In genomic region chr8:123387041-123387440, GRCm38 (mm10) we compare ENCODE assay signal across 29 mouse cellular contexts. TPM values are rescaled to one million over a fixed set of nuclear protein-coding genes. Genes with fewer than 3 reads are reported as not detected.
DNase-seq lines count a peak whose midpoint lies in the region; TF ChIP-seq lines count a peak whose summit lies in the region.
"Had no signal": no experiment of that assay in that cellular context is flagged by ENCODE, and none has a peak within 500 bp of the region (broad histone marks: within the 10 kb centered on the region; RNA-seq: fewer than 3 reads in every experiment).

No protein-coding gene starts in this region.

- peaks cover 57% of the 10 kb centered on the region for H3K36me3 ChIP-seq in ES-E14 (ENCODE audit: control insufficient read depth, insufficient read depth, low read length, poor library complexity, severe bottlenecking)

- no peaks in the 10 kb centered on the region for H3K9me3 ChIP-seq in ES-E14 (ENCODE audit: control insufficient read depth, insufficient read depth, low read depth, low read length)
- H3K9me3 ChIP-seq: embryonic facial prominence, embryonic 10.5 days; embryonic facial prominence, embryonic 13.5 days; forebrain, embryonic 12.5 days; forebrain, embryonic 15.5 days; heart, embryonic 13.5 days had no signal

- H3K9ac ChIP-seq in ES-E14 (ENCODE audit: insufficient read depth, low read depth, low read length, poor library complexity, severe bottlenecking): no peak overlapping the region
- H3K9ac ChIP-seq: embryonic facial prominence, embryonic 13.5 days; forebrain, embryonic 12.5 days; forebrain, embryonic 15.5 days; heart, embryonic 13.5 days; hindbrain, embryonic 14.5 days had no signal

- no peaks in the 10 kb centered on the region; a peak in 1 of 4 replicates for H3K4me1 ChIP-seq in ES-E14 (ENCODE audit: control insufficient read depth in 2 of 2, insufficient read depth in 2 of 2, low read length in 2 of 2, poor library complexity in 1 of 2)
- H3K4me1 ChIP-seq: embryonic facial prominence, embryonic 10.5 days; embryonic facial prominence, embryonic 13.5 days; forebrain, embryonic 12.5 days; forebrain, embryonic 15.5 days; heart, embryonic 13.5 days had no signal

- no peak overlapping the region for H3K27ac ChIP-seq in ES-E14 (ENCODE audit: insufficient read depth, low read depth, low read length, poor library complexity, severe bottlenecking)
- no peak overlapping the region for H3K27ac ChIP-seq in layer of hippocampus, adult 2 months
- H3K27ac ChIP-seq: embryonic facial prominence, embryonic 10.5 days; embryonic facial prominence, embryonic 13.5 days; forebrain, embryonic 12.5 days; forebrain, embryonic 15.5 days; heart, embryonic 13.5 days; hindbrain, embryonic 14.5 days; hindbrain, postnatal 0 days had no signal

- no peak overlapping the region for H3K4me3 ChIP-seq in ES-E14 (ENCODE audit: insufficient read depth in 1 of 2, low read depth in 1 of 2, low read length in 2 of 2, poor library complexity in 1 of 2, severe bottlenecking in 1 of 2)
- no peak overlapping the region for H3K4me3 ChIP-seq in layer of hippocampus, adult 2 months
- H3K4me3 ChIP-seq: embryonic facial prominence, embryonic 10.5 days; embryonic facial prominence, embryonic 13.5 days; erythroblast, embryonic 14.5 days; forebrain, embryonic 12.5 days; forebrain, embryonic 15.5 days; heart, embryonic 13.5 days had no signal

- peak; percentile 70 for DNase-seq in adrenal gland, adult 2 months
- DNase-seq in adrenal gland, adult 18-20 months (ENCODE audit: low spot score in 2 of 2): no peak
- no peak for DNase-seq in ES-E14 (ENCODE audit: low read depth, low spot score)
- DNase-seq in adrenal gland, postnatal 14 days: peak; percentile 62
- DNase-seq in layer of hippocampus, adult 2 months (ENCODE audit: low spot score in 2 of 2): no peak
- DNase-seq in thymus, postnatal 0 days (ENCODE audit: low spot score): no peak
- DNase-seq: B cell, adult 2 months; cerebellum, adult 11-12 months; cerebellum, adult 8-10 months; cerebellum, postnatal 10 days; cerebellum, postnatal 36 days; embryo, embryonic 11 days; gastrocnemius, postnatal 25 days; heart, adult 18-20 months; heart, postnatal 14 days; heart, postnatal 4 days; kidney, adult 18-20 months had no signal

- in situ Hi-C loops in ES-E14 (cut with MboI; ENCODE audit: low sequenced_read_pairs in 2 of 2, unreplicated experiment in 2 of 2): no loop called here

- TF ChIP-seq CTCF in layer of hippocampus, adult 2 months (conservative IDR thresholded peaks at IDR 0.05): no peak

TF ChIP-seq in ES-E14, 5 proteins besides CTCF, POLR2A, EP300 and RAD21:
- TF ChIP-seq HCFC1 (IDR thresholded peaks at IDR 0.05; ENCODE audit: borderline replicate concordance, insufficient read depth, low read length) (no peak), ZC3H11A (IDR thresholded peaks at IDR 0.05; ENCODE audit: borderline replicate concordance, low read depth, low read length) (no peak), CHD2 (IDR thresholded peaks at IDR 0.05; ENCODE audit: low read depth, low read length) (no peak), MAFK (IDR thresholded peaks at IDR 0.05; ENCODE audit: insufficient read depth, low read depth, low read length) (0 out of 2 replicates have a peak, but pooled peaks have one; percentile 29)

RNA-seq across cellular contexts. Expression of gene Tcf25, which starts 13.5 kb away (rescaled TPM):
- total RNA-seq in adrenal gland, adult 2 months (2021): 100 to 1,000 TPM; 230 to 235 TPM
- polyA plus RNA-seq in adrenal gland, adult 2 months (2012; rRNA removed): 151 and 158 TPM in 2 replicates
- 100 to 1,000 TPM; 218 to 255 TPM for total RNA-seq in adrenal gland, adult 18-20 months (2021)
- total RNA-seq in ES-E14 (2012; rRNA removed): 87.2 and 114 TPM in 2 replicates
- total RNA-seq in adrenal gland, postnatal 14 days (2021): 189 and 198 TPM in 2 replicates
- 100 to 1,000 TPM; 459 to 497 TPM for total RNA-seq in layer of hippocampus, adult 2 months (2021)
- 155 and 165 TPM in 2 replicates for polyA plus RNA-seq in thymus, postnatal 0 days (2015; fragmentation: Nextera tagmentation; extraction: Ambion mirVana)

RNA-seq across cellular contexts. Expression of gene Mc1r, which starts 19.9 kb away (rescaled TPM):
- total RNA-seq in adrenal gland, adult 2 months (2021): not detected
- polyA plus RNA-seq in adrenal gland, adult 2 months (2012; rRNA removed): not detected in 2 replicates
- total RNA-seq in adrenal gland, adult 18-20 months (2021): not detected
- 0.27 and 0.42 TPM in 2 replicates for total RNA-seq in ES-E14 (2012; rRNA removed)
- total RNA-seq in adrenal gland, postnatal 14 days (2021): not detected in 2 replicates
- not detected for total RNA-seq in layer of hippocampus, adult 2 months (2021)
- 0.28 and 0.56 TPM in 2 replicates for polyA plus RNA-seq in thymus, postnatal 0 days (2015; fragmentation: Nextera tagmentation; extraction: Ambion mirVana)
- total RNA-seq: gastrocnemius, postnatal 25 days; heart, adult 18-20 months; heart, postnatal 14 days; heart, postnatal 4 days; hindbrain, postnatal 0 days had no signal
- polyA plus RNA-seq: activated CD4-positive, CD25-positive, alpha-beta regulatory T cell, adult 4 months; embryonic facial prominence, embryonic 10.5 days; gonadal fat pad, adult 2 months; heart, embryonic 13.5 days; inflammation-experienced regulatory T-cells, adult 6 months; intestine, embryonic 16.5 days had no signal

RNA-seq across cellular contexts. Expression of gene Tubb3, which starts 24.2 kb away (rescaled TPM):
- 1 to 10 TPM; 2.4 to 8.3 TPM for total RNA-seq in adrenal gland, adult 2 months (2021)
- 3.8 and 21.1 TPM in 2 replicates for polyA plus RNA-seq in adrenal gland, adult 2 months (2012; rRNA removed)
- 1 to 10 TPM; 2.0 to 8.2 TPM for total RNA-seq in adrenal gland, adult 18-20 months (2021)
- 69.1 and 117 TPM in 2 replicates for total RNA-seq in ES-E14 (2012; rRNA removed)
- total RNA-seq in adrenal gland, postnatal 14 days (2021): 7.3 and 32.4 TPM in 2 replicates
- 100 to 1,000 TPM; 249 to 277 TPM for total RNA-seq in layer of hippocampus, adult 2 months (2021)
- 11.9 and 16.3 TPM in 2 replicates for polyA plus RNA-seq in thymus, postnatal 0 days (2015; fragmentation: Nextera tagmentation; extraction: Ambion mirVana)
- total RNA-seq: gastrocnemius, postnatal 25 days had no signal

RNA-seq across cellular contexts. Expression of gene Def8, which starts 36.3 kb away (rescaled TPM):
- total RNA-seq in adrenal gland, adult 2 months (2021): 10 to 100 TPM; 26.0 to 31.7 TPM
- 24.0 and 24.6 TPM in 2 replicates for polyA plus RNA-seq in adrenal gland, adult 2 months (2012; rRNA removed)
- 10 to 100 TPM; 22.9 to 24.4 TPM for total RNA-seq in adrenal gland, adult 18-20 months (2021)
- total RNA-seq in ES-E14 (2012; rRNA removed): 34.3 and 42.5 TPM in 2 replicates
- 26.7 and 28.5 TPM in 2 replicates for total RNA-seq in adrenal gland, postnatal 14 days (2021)
- 10 to 100 TPM; 56.7 to 62.1 TPM for total RNA-seq in layer of hippocampus, adult 2 months (2021)
- 21.3 and 24.0 TPM in 2 replicates for polyA plus RNA-seq in thymus, postnatal 0 days (2015; fragmentation: Nextera tagmentation; extraction: Ambion mirVana)

RNA-seq across cellular contexts. Expression of gene Spire2, which starts 54.5 kb away (rescaled TPM):
- 1 to 10 TPM; 1.4 to 2.6 TPM for total RNA-seq in adrenal gland, adult 2 months (2021)
- 0.93 and 3.0 TPM in 2 replicates for polyA plus RNA-seq in adrenal gland, adult 2 months (2012; rRNA removed)
- total RNA-seq in adrenal gland, adult 18-20 months (2021): 1 to 10 TPM; 1.7 to 3.1 TPM
- total RNA-seq in ES-E14 (2012; rRNA removed): 8.8 and 13.6 TPM in 2 replicates
- total RNA-seq in adrenal gland, postnatal 14 days (2021): 1.9 and 2.3 TPM in 2 replicates
- 10 to 100 TPM; 15.8 to 17.4 TPM for total RNA-seq in layer of hippocampus, adult 2 months (2021)
- 1.3 and 1.4 TPM in 2 replicates for polyA plus RNA-seq in thymus, postnatal 0 days (2015; fragmentation: Nextera tagmentation; extraction: Ambion mirVana)
- polyA plus RNA-seq: activated CD4-positive, CD25-positive, alpha-beta regulatory T cell, adult 4 months; inflammation-experienced regulatory T-cells, adult 6 months had no signal

Comparison
In these comparisons a context has a peak if more than half of its experiments do, and no peak if none do; other contexts are left out.
1. DNase-seq: peak in adrenal gland, adult 2 months (single experiment) and adrenal gland, postnatal 14 days (single experiment); none in adrenal gland, adult 18-20 months (0 of 2), ES-E14 (single experiment), layer of hippocampus, adult 2 months (0 of 2) and thymus, postnatal 0 days (single experiment).